Mouse (Mus musculus) G1E (cell line): ENCODE data around the gene Tenm2.

Experiments used
- GATA1 ChIP-seq: IDR thresholded peaks from 2 replicates; pipeline ENCODE4 v1.6.1; 2012; ENCODE audit warnings: borderline replicate concordance, low read length, inconsistent platforms, mixed read lengths
- POLR2AphosphoS5 ChIP-seq: IDR thresholded peaks from 2 replicates; pipeline ENCODE4 v1.6.1; 2012; ENCODE audit warnings: low read depth, low read length, inconsistent platforms; ENCODE audit not compliant: insufficient replicate concordance

- TF ChIP-seq POLR2AphosphoS5: no peak
- TF ChIP-seq GATA1: no peak
These were observed 537.5 kb downstream of the Tenm2 start for GRCm38 (mm10) chr11:36698268-36698667.
